Mouse (Mus musculus): ENCODE data around the gene Pigf.

DNA sequence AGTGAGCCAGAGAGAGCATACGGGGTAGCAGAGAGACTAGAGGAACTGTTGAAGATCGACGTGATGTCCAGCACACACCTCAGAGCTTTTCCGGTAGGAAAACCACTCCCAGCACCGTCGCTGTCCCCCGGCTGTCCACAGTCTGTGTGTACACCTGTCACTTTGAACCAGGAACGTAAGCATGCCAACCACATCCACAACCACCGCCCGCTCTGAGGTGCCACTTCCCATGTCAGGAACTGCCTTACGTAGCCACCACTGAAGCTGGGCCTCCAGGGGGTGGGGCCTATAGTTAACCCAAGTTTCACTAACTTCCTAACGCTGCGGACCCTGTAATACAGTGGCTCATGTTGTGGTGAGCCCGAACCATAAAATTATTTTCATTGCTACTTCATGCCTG lies 67.2 kb downstream of the Pigf start:
- no peak for TF ChIP-seq CTCF (IDR thresholded peaks at IDR 0.05; ENCODE audit: borderline replicate concordance, insufficient read depth, low read length)
- no peak for TF ChIP-seq POLR2A (IDR thresholded peaks at IDR 0.05; ENCODE audit: low read depth, low read length)

All from embryonic fibroblast, embryonic 13.5 days (primary cell).